Mouse (Mus musculus) left cerebral cortex, adult 11 months (tissue): ENCODE data around the gene Ncaph2.

Source experiments
- DNase-seq: peaks from one replicate; pipeline ENCODE4 v3.0.0; 2022; ENCODE audit warnings: low spot score

Ncaph2 gene

GRCm38 (mm10) chr15:89379429-89379828, 23.9 kb downstream of the Ncaph2 start:
- no peak for DNase-seq

DNA sequence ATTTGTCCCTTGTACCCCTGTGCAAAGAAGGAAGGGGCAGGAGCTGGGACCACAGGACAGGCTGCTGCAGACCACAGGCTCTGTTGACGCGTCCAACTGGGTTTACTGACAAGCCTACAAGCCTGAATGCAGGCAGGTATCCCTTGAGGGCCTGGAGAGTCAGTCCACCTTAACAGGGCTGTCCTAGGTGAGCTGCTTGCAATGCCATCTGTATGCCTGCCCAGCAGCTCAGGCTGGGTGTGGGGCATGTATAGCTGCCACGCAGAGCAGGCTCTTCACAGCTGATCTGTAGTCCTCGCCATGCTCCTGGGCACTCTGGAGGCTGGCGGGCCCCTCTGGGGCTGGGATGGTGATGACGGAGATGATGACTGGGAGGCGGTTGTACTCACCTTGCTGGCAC, 29.1 kb downstream of the Ncaph2 start, which contains the start of gene Klhdc7b:
Gene Klhdc7b (plus strand): TSS at position 301 of the 400 bp plus-strand sequence.
- no peak for DNase-seq

GRCm38 (mm10) chr15:89387127-89387526, 31.6 kb downstream of the Ncaph2 start:
- DNase-seq: no peak

DNA sequence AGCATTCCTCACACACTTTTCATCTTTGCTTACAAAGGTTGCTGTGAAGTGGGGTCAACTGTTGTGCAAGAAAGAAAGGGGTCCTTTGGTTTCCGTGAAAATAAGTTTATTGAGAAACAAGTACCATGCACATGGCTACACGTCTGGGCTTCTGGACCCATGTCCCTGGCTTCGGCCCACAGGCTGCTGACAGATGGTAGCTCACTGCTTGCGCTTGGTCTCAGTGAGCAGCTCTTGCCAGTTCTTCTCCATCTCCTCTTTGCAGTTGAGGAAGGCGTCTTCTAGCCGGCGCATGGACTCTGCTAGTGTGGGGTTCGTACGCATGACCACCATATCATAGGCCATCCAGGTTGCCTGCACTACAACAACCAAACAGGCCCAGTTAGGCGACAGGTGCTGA, 34.6 kb downstream of the Ncaph2 start:
- no peak for DNase-seq

DNA sequence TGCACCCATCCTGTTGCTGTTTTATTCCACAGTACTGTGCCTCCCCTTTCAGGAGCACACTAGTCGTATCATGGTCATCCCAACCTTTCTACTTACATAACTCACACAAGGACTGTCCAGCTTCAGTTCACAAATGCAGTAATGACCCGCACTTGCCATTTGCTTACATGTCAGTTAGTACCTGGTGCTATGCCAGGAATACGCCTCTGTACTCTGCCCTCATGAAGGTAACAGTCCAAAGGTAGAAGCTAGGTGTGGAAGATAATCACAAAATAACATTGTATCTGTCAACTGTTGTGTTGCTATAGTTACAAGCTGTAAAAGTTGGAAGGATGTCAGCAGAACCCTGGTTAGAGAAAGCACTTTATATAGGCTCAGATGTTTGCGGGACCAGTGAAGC, 41.4 kb downstream of the Ncaph2 start:
- no peak for DNase-seq

GRCm38 (mm10) chr15:89398146-89398545, 42.6 kb downstream of the Ncaph2 start:
- DNase-seq: no peak

- no peak for DNase-seq
These were observed 44.2 kb downstream of the Ncaph2 start for GRCm38 (mm10) chr15:89399716-89400115.

- DNase-seq: no peak
These were observed 47.0 kb downstream of the Ncaph2 start for GRCm38 (mm10) chr15:89402471-89402870.

DNA sequence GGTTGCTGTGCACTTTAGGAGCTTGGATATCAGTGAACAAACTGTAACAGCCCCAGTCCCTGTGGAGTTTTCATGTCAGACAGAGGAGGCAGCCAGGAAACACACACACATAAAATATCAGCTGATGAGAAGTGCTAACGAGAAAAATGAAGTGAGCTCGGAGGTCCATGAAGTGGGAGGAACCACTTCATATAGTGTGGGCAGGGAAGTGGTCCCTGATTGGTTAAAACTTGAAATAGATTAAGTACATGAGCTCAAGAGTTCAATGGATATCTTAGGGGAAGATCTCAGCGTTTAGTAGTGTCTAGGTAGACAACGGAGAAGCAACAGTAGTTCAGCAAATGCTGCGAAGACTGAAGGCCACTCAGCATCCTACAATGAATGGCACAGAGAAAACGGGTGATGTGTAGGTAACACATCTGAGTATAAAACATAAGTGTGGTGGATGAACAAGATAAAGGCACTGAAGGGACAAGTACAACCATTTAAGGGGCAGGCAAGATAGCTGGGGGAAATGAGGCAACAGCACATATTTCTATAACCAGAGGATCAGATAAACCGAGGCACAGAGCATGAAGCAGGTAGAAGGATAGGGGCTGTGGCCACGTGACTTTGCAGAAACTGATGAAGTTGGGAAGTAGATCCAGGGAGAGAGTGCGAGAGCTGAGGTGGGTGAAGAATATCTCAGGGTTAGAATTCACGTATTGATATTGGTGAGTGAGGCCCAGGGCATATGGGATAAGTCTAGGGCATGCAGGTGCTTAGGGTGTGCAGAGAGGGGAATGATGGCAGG, 49.5 kb downstream of the Ncaph2 start:
- no peak for DNase-seq

DNA sequence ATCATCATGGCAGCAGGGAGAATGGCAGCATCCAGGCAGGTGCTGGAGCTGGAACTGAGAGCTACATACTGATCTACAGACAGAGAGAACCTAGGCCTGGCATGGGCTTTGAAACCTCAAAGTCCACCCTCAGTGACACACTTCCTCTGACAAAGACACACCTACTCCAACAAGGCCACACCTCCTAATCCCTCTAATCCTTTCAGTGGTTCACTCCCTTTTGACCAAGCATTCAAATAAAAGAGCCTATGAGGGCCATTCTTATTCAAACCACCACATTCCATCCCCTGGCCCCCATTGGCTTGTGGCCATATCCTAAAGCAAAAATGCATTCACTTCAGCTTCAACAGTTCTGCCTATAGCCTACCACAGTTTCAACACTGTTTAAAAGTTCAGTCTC, 51.2 kb downstream of the Ncaph2 start:
- no peak for DNase-seq

DNA sequence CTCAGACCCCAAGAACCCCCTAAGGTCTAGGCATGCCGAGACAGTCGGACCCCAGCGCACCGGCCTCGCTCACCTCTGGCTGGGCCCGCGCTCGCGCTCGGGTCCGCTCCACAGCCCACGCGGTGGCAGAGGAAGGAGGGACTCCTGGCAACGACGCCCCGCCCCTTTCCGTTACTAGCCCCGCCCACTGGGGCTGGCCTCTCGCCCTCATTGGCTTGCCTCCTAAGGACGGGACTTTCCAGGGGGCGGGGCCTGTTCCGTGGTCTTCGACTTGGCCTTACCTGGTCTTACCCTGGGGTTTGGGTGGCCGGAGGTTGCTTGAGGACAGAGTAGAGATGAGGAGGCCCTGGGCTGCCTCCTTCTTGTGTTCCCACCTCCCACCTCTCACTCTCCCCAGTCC, 54.6 kb downstream of the Ncaph2 start, which contains the start of gene Syce3:
Gene Syce3 (minus strand): TSS at position 386 of the 400 bp plus-strand sequence.
- DNase-seq: no peak

- no peak for DNase-seq
These were observed 59.8 kb downstream of the Ncaph2 start for GRCm38 (mm10) chr15:89415282-89415681.

DNA sequence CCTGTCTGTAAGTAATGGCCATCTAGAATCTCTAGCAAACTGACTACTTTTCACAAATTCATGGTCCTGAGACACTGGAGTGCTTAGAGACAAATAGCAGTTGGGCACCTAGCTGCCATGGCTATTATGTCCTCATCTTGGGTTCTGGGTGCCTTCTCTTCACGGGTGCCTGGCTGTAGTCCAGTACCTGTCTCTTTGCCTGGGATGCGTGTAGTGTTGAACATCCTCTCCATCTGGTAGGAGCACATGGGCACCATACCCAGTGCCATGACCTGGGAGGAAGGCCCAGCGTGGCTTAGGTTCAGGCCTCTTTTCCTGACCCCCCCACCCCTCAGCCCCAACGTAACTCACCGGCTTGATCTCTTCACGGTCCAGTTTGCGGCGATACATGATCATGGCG, 66.4 kb downstream of the Ncaph2 start:
- DNase-seq: no peak
